Comparison of ENCODE assay signal across 18 mouse cellular contexts in genomic region chr2:75928011-75928410, GRCm38 (mm10). TPM values are rescaled to one million over a fixed set of nuclear protein-coding genes. Genes with fewer than 3 reads are reported as not detected.
DNase-seq lines count a peak whose midpoint lies in the region; ATAC-seq lines count a peak whose summit lies in the region.
"Had no signal": no experiment of that assay in that cellular context is flagged by ENCODE, and none has a peak within 500 bp of the region (broad histone marks: within the 10 kb centered on the region; RNA-seq: fewer than 3 reads in every experiment).

No protein-coding gene starts in this region.

- no peak overlapping the region for H3K27ac ChIP-seq in forebrain, embryonic 15.5 days (replicated peaks)
- H3K27ac ChIP-seq: embryonic facial prominence, embryonic 10.5 days; embryonic facial prominence, embryonic 12.5 days; forebrain, embryonic 13.5 days had no signal

- no peaks in the 10 kb centered on the region for H3K36me3 ChIP-seq in forebrain, embryonic 15.5 days

- WGBS in forebrain, embryonic 15.5 days: 80% methylated on average over 3 of the region's 3 CpGs

- peaks cover 12% of the 10 kb centered on the region; the same call in 1 of the 2 replicates for H3K4me1 ChIP-seq in forebrain, embryonic 15.5 days

- no peaks in the 10 kb centered on the region for H3K9me3 ChIP-seq in forebrain, embryonic 15.5 days
- H3K9me3 ChIP-seq: embryonic facial prominence, embryonic 10.5 days; embryonic facial prominence, embryonic 12.5 days; forebrain, embryonic 13.5 days had no signal

- no peaks in the 10 kb centered on the region for H3K27me3 ChIP-seq in forebrain, embryonic 15.5 days
- H3K27me3 ChIP-seq: embryonic facial prominence, embryonic 12.5 days; forebrain, embryonic 13.5 days had no signal

- peak; percentile 56 for DNase-seq in heart, adult 11 months
- DNase-seq in heart, adult 18-20 months: no peak
- DNase-seq in right cerebral cortex, adult 18-20 months: peak; percentile 9
- no peak for DNase-seq in right cerebral cortex, adult 2 months (ENCODE audit: low spot score in 2 of 2)
- DNase-seq: adrenal gland, adult 2 months; adrenal gland, postnatal 10 days; adrenal gland, postnatal 25 days; cerebellum, adult 11-12 months; cerebellum, adult 2 months; cerebellum, adult 9-10 months; cerebellum, postnatal 10 days; cerebellum, postnatal 25 days had no signal

- no peak overlapping the region for H3K4me3 ChIP-seq in forebrain, embryonic 15.5 days
- H3K4me3 ChIP-seq: embryonic facial prominence, embryonic 10.5 days; embryonic facial prominence, embryonic 12.5 days; forebrain, embryonic 13.5 days had no signal

- H3K4me2 ChIP-seq in forebrain, embryonic 15.5 days (replicated peaks): no peak overlapping the region
- H3K4me2 ChIP-seq: embryonic facial prominence, embryonic 12.5 days; forebrain, embryonic 13.5 days had no signal

- H3K9ac ChIP-seq in forebrain, embryonic 15.5 days (replicated peaks): no peak overlapping the region
- H3K9ac ChIP-seq: embryonic facial prominence, embryonic 12.5 days; forebrain, embryonic 13.5 days had no signal

- no peak for ATAC-seq in forebrain, embryonic 15.5 days (replicated peaks)
- ATAC-seq: forebrain, embryonic 13.5 days; forebrain, embryonic 16.5 days had no signal

RNA-seq across cellular contexts. Expression of gene Ttc30b, which starts 10.4 kb away (rescaled TPM):
- 10 to 100 TPM; 11.1 to 13.7 TPM for total RNA-seq in heart, adult 18-20 months (2021)
- 15.3 and 19.3 TPM in 2 replicates for polyA plus RNA-seq in forebrain, embryonic 15.5 days (2015; fragmentation: Nextera tagmentation; extraction: Ambion mirVana)
- total RNA-seq: MEL had no signal

RNA-seq across cellular contexts. Expression of gene Ttc30a2, which starts 50.0 kb away (rescaled TPM):
- total RNA-seq in heart, adult 18-20 months (2021): 1 to 10 TPM; 2.0 to 2.1 TPM
- polyA plus RNA-seq in forebrain, embryonic 15.5 days (2015; fragmentation: Nextera tagmentation; extraction: Ambion mirVana): 0.47 and 0.79 TPM in 2 replicates
- total RNA-seq: MEL had no signal

RNA-seq across cellular contexts. Expression of gene Ttc30a1, which starts 53.8 kb away (rescaled TPM):
- total RNA-seq in heart, adult 18-20 months (2021): 1 to 10 TPM; 3.1 to 3.3 TPM
- polyA plus RNA-seq in forebrain, embryonic 15.5 days (2015; fragmentation: Nextera tagmentation; extraction: Ambion mirVana): 7.7 and 8.4 TPM in 2 replicates
- total RNA-seq: MEL had no signal

Comparison
In these comparisons a context has a peak if more than half of its experiments do, and no peak if none do; other contexts are left out.
1. DNase-seq: peak in heart, adult 11 months (single experiment) and right cerebral cortex, adult 18-20 months (single experiment); none in heart, adult 18-20 months (0 of 2) and right cerebral cortex, adult 2 months (0 of 2).